Mouse (Mus musculus): Measurements from ENCODE around the gene Trpc1.

Trpc1 gene

DNA sequence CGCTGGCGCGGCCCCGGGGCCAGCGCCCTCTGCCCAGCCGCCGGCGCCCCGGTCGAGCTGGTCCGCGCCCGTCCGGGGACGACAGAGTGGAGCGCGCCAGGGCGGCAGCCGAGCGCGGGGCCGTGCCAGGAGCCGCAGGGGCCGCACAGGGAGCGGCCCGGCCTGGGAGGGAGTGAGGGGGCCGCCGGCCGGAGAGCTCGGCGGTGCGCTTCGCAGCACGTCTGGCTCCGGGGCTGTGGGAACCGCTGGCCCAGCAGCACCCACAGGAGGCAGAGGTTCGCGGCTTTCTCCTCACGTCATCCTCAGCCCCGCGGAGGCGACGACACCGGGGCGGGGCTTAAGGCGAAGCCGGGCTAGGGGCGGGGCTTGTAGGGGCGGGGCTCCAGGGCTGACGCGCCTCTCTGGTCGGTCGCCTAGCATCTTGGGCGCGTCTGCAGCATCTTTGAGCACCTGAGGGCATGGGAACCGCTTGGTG lies at the start of gene Trpc1:
Gene Trpc1, minus strand, starts transcription at position 339 of the 475 bp plus-strand sequence.
- peak; percentile 78 for DNase-seq

DNA sequence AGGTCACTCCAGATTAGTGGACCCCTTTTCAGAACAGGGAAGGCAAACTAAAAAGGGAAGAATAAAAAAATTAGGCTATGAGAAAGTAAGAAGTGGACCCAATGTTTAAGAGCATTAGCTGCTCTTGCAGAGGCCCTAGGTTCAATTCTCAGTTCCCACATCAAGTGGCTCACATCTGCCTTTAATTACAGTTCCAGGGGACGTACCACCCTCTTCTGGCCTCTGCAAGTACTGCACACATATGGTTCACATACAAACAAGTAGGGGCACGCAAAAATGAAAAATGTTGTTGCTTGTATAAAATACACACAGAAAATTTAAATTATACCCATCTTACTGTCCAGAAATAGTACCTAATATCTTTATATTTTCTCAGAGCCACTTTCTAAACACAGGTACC lies 46.1 kb upstream of the Trpc1 start:
- DNase-seq, result no peak

DNA sequence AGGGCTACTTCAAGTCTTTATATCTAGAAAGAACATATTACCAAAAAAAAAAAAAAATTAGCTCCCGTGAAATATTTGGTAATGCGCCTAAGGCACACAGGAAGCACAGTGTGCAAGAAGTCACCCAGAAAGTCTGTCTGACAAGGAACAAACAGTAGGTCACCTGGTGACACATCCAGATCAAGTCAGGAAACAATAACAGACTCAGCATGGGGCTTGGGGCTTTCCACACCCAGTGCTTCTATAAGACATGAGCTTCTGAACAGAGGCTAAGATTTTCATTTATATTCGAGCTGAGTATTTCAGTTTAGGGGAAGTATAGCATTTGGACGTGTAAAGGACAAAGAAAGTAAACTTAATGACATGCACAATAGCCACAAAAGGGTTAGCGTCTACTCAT lies 45.7 kb upstream of the Trpc1 start:
- no peak for DNase-seq

DNA sequence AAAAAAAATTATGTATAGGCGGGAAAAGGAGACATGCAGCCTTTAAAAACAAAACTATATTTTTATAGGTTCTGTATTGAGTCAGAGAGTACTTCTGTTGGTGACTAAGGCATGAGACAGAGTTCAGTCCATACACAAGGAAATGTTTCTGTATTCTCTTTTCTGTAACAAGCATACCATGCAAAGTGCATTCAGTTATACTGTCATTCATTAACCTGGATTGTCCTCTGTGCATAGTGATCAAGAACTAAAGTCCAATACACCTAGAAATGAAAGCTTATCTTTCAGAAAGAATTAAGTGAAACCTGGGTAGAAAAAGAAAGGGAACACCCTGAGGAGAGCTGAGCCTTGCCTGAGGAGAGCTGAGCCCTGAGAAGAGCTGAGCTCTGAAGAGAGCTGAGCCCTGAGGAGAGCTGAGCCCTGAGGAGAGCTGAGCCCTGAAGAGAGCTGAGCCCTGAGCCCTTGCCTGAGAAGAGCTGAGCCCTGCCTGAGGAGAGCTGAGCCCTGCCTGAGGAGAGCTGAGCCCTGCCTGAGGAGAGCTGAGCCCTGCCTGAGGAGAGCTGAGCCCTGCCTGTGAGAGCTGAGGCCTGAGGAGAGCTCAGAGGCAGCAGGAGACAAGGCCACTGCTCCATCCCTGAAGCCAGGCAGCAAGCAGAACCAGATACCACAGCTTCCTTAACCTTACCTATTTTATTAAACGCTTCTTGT lies 45.1 kb upstream of the Trpc1 start:
- no peak for DNase-seq

DNA sequence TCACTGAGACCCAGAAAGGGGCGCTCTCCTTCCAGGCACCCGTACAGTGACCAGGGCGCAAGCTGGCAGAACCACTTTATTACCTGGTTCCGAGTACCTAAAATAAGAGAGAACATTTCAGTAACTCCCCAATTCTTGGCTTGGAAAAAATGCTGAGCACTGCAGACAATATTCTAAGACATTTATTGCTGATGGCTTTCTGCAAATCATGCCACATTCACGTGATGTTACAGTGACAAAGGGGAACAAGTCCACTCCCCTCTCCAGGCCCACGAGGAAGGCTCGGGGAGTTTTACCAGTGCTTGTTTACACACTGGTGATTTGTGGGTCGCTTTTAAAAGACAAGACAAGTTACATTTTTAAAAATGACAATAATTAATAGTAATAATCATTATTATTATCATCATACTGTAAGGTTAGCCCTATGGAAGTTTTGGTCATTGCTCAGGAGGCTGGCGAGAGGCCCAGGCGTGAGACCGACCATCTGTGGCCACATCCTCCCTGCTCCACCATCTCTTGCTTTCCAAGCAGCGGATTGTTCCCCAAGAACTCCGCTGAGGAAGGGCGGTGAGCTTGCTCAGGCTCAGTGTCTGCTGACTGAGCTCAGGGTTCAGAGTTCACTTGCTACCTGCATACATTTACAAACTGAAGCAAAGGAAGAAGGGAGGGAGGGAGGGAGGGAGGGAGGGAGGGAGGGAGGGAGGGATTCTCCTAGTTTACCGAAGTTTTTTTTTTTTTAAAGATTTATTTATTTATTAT lies 44.0 kb upstream of the Trpc1 start:
- no peak for DNase-seq

DNA sequence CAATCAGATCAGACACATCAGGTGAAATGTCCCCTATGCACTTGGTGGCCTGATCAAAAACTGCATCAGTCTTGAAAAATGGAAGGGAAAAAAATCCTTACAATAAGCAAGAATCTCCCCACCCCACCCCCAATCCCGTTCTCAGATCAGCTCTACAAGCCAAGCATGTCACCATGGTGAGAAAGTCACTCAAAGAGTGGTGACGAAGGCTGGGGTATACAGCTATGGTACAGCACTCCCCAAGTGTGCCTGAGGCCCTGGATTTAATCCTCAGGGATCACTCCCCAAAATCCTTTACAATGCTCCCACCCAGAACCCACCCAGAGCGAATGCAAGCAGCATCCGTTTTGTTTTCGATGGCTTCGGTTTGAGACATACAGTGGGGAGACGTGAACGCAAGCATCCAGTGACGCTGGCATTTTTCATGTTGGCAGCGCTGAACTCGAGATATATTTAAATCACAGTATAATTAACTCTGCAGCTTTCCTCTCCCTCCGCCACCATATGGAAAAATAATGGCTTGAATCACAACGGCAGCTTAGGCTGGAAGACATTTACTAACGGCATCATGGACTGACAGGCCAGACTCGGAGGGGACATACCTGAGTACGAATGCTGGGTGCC lies 34.8 kb upstream of the Trpc1 start:
- no peak for DNase-seq

DNA sequence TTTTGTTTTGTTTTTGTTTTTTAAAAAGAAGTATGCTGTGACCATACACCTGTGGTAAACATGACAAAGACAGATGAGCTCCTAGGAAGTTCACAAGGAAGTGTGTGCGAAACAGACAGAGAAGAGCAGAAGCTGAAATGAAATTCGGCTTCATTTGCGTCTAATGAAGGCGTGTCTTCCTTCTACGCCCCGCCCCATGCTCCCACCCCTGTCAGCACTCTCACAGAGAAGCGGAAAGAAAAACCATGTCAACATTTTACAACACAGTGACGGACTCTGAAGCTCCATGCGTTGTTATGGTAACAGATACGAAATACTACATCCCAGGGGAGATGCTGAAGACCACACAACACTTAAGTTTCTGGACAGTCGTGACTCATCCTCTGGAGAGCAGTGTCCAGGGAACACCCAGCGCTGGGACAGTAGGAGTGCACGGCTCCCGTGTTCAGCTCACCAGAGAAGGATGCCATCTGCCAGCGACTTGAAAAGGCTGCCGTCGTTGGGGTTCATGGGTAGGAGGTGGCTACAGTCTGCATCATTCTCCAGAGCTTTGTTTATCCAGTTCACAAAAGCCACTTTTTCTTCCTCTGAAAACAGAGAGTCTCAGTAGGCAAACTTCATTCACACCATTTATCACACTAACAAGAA lies 33.6 kb upstream of the Trpc1 start:
- DNase-seq, result no peak

DNA sequence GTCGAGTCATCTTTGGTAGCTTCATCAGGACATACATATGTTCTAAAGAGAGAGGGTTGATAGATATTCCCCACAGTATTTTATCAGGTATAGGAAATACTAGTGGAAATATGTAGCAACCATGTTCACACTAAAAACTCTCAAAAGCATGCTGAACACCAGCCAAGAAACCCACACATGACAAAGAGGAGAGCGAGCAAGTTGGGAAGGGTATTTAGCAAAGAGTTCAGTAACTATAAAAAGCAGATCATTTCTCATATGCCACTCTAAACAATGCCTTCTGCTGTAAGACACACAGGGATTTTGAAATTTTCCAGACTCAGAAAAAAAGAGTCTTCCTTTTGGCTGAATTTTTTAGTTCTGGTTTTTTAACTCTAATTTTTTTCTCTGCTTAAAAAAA lies 21.5 kb upstream of the Trpc1 start:
- no peak for DNase-seq

DNA sequence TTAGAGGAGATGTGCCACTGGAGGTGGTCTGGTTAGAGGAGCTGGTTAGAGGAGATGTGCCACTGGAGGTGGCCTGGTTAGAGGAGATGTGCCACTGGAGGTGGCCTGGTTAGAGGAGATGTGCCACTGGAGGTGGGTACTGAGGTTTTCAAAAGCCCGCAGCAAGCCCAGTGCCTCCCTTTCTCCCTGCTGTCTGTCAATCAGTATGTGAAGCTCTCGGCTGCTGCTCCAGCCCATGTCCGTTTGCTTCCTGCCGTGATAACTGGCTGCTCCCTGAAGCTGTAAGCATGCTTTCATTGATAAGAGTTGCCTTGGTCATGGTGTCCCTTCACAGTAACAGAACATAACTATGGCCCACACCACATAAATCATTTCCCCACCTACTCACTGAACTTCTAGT lies 13.0 kb upstream of the Trpc1 start:
- DNase-seq, result no peak

DNA sequence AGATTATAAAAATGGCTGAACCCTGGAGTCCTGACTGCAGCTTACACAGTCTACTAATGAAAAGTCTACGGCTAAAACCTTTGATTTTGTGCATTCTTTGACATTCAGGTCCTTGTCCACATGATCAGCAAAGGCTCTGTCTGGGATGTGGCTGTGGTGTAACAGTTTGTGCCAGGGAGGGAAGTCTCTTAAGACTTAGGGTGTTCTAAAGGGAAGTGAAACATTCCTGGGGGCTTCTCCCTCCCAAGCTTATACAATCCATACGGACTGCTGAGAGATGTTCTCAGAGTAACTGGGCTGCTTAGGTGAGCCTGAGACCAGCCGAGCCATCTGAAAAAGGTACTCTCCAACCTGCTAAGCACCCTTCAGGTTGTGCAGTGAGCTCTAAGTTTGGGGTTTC lies 12.1 kb upstream of the Trpc1 start:
- no peak for DNase-seq

DNA sequence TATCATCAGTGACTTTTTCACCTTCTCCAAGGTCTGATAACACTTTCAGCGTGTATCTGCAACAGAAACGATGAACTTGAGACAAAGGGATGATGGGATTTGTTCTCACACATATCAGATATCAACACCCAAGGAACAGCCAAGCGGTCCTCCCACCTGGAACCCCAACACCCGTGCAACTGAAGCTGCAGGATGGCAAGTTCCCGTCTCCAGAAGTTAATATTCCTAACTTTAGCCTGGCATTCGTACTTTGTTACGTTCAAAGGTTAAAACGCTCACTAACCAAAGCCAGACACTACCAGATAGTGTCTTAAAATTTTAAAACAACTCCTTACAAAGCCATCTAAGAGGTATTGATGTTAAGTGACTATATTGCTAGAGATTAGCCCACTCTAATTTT lies 11.2 kb upstream of the Trpc1 start:
- no peak for DNase-seq

DNA sequence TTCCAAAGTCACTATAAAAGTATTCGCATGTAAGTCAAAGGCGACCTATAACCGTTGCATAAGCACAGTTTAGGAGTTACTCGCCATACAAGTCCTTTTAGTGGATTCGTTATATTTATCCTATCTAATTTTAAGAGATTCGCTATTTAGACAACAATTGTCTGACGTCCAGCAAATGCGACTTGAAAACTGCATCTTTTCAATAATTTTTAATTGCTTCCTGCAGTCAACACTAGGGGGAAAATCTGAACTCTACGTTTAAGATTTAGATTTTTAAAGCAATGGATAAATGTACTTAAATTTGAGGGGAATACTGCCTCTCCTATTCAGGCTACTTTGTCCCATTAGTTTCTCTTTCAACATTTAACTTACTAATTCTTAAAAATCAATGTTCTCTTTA lies 571 bp upstream of the Trpc1 start:
- DNase-seq, result no peak

DNA sequence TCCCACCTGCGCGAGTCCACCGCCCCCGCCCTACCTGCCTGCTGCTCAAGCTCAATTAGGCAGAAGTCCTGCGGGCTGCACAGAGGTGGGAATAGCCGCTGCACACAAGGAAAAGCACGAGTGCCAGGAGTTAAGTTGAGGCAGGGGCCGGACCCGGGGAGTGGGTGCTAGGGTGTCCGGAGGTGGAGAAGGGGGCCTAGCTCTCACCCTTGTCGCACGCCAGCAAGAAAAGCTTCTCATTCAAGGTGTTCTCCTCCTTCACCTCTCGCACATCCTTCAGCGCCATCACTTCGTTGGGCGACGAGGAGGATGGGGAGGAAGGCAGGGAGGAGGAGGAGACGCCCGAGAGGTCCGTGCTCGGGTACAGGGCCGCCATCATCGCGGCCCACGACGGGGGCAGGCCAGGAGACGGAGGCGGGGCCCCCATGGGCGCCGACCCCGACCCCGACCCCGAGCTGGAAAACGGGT lies 680 bp downstream of the Trpc1 start:
- DNase-seq, result peak; percentile 38

DNA sequence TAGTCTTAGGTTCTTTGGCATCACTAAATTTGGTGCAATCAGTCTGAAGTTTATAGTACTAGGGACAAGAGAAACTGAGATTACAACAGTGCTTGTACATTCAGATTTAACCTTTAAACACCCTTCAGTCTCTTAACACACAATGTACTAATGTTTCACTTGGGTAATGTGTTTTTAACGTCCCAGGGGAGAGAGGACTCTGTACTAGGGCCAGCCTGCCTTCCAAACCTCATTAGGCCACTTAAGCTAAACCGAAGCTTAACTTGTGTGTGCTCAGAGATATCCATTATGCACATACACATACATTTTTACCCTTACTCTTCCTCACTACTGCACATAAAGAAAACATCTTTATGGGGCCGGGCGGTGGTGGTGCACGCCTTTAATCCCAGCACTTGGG lies 2.9 kb downstream of the Trpc1 start:
- no peak for DNase-seq

DNA sequence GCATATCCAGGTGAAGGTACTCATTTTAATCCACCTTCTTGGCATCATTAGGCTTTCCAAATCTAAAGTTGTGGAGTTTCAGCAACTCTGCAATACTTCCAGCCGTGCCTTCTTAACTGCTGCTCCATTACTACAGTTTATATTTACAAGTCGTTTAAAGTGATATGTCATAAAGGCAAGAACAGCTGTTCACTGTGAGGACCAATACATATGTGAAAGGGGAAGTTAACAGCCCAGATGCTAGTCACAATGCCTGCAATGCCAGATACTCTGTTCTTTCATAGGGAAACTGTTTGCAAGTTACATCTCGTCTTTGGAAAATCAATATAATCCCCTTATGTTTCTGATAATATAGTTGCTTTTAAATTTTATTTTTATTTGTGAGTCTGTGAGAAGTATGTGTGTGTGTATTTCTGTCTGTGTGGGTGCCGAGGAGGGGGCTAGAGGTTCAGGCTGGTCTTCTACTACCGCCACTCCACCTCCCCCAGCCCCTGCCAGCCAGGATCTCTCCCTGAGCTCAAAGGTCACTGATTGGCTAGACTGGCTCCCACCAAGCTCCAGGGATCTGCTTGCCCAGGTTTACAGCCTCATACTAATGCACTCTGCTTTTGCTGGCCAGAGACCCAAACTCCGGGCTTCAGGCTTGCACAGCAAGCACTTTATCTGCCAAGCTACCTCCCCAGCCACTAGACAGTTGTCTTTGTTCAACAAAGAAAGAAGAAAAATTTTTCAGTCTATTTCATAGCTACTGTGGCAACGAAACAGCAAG lies 5.1 kb downstream of the Trpc1 start:
- DNase-seq, result no peak

DNA sequence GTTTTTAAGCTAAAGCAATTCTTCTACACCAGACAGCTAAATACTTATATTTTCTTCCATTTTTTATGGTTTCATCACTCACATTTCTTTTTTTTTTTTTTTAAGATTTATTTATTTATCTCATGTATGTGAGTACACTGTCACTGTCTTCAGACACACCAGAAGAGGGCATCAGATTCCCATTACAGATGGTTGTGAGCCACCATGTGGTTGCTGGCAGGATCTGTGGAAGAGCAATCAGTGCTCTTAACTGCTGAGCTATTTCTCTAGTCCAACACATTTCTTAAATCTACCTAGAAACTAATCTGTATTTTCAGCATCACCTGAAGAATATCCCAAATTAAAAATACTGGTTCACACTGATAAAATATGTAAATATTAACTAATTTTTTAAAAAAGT lies 13.9 kb downstream of the Trpc1 start:
- DNase-seq, result no peak

DNA sequence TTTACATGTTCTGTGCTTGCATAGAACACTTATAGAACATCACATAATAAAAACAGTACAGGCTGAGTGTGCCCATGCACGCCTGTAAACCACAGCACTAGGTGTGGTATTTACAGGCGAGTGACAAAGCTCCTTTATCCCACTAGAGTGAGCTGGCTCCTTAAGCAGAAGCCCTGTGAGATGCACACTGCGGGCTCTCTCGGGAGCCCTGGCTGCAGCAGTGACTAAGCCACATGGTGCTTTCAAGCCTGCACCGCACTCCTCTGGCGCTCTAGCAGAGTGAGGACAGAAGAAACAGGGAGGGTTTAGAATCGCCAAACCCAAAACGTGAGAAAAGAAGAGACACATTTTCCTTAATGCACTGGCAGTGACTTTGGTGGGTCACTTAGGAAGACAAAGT lies 37.6 kb downstream of the Trpc1 start:
- DNase-seq, result no peak

DNA sequence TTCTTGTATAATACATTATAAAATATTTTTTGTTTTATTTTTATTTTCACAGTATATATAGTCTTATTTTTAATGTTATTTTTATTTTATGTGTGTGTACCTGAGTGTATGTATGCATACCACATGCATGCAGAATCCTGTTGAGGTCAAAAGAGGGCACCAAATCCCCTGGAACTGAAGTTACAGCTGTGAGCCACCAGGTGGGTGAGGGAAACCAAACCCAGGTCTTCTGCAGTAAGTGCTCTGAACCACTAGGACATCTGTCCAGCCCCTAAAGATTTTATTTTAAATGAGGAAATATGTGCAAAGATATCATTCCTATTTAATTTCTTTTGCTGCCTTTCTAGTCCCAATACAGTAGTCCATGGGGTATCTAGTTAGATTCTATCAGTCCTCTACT lies 41.2 kb downstream of the Trpc1 start:
- no peak for DNase-seq

DNA sequence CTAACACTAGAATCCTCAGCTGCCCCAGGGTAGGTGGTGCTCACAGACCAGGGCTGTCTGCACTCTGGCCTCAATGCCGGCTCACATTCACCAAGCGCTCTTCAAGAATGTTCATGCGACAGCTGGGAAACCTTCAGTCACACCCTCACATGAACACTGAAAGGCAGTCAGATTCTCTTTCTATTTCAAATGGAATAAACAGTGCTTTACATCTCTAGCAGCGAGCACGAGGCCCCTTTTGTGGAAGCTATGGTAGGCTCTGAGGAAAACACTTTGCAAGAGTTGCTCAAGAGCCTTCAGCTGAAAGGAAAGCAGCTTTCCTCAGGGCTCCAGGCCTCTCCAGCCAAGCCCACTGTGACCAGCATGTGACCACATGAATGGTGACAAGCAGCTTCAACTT lies 44.8 kb downstream of the Trpc1 start:
- DNase-seq, result no peak

DNA sequence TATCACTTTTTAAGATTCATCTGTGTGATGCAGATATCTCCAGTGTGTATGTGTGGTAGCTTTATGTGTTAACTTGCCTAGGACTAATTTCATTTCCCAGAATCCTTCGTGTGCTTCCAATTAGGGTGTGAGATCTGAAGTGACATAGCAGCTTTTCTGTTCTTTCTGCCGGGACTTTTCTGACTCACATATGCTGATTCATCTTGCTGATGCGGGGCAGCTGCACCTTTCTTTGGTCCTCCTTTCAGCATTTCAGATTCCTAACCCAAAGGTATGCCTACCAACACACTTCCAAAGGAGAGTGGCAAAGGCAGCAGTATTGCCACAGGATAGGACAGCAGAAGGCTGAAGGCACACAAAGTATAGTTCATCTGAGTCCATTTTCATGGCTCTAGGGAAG lies 46.1 kb downstream of the Trpc1 start:
- DNase-seq, result no peak

DNA sequence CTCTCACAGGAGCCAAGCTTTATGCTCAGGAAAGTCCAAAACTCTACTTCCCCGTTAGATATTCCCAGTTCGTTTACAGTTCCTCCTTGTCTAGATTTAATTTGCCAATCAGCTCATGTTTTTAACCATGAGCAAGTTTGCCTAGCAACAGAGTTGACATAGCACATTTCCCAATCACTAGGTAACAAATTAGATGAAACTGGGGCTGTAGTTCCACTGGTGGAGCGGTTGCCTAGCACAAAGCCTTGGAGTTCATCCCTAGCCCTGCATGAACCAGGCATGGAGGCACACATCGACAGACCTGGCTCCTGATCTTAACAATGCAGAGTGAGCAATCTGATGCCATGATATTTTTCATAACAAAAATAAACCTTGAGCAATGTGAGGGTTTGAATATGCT lies 50.9 kb downstream of the Trpc1 start:
- no peak for DNase-seq

DNA sequence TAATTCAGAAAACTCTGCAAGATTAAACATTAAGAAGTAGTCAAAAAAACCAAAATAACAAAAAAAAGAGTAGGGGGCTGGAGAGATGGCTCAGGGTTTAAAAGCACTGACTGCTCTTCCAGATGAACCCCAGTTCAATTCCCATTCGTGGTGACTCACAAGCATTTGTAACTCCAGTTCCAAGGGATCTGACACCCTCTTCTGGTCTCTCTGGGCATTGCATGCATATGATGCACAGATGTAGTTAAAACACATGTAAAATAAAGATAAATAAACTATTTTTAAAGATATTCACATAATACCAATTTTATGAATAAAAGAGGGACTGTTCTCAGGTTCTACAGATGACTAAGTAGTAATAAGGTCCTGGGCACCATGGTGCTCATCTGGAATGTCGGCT lies 52.4 kb downstream of the Trpc1 start:
- peak; percentile 19 for DNase-seq

DNA sequence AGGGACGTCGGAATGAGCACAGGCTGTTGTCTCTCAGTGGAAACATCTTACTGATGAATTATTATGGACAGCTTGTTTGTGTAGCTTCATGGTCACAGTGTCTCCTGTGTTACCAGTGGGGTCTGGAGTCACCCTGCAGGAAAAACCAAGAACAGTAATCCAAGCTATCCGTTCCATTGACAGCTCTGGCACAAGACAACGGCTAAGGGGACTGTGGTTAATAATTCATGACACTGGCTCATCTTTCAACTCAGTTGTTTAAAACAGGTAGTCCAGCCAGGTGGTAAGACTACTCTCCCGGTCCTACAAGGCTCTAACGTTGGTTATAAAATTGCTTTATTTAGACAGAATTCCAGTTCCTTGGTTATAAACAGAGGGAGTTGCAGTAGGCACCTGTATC lies 53.6 kb downstream of the Trpc1 start:
- no peak for DNase-seq
